Mouse (Mus musculus) erythroblast, adult 5-6 weeks (primary cell): ENCODE results near the gene 1810065E05Rik. TPM values are rescaled to one million over a fixed set of nuclear protein-coding genes. Genes with fewer than 3 reads are reported as not detected.

Experiments
- ATAC-seq: replicated peaks from 2 replicates; pipeline ENCODE4 v1.8.0; 2016; ENCODE audit warnings: moderate number of reproducible peaks, mild to moderate bottlenecking, moderate TSS enrichment, inconsistent platforms; ENCODE audit not compliant: poor library complexity, low FRiP score, severe bottlenecking
- total RNA-seq, 2 experiments: library from RNA; stranded (forward) in 1 of 2; stranded (reverse) in 1 of 2; fragments of 150-400 nt in 1 of 2; fragments of 200-764, 138-1000 nt in 1 of 2; gene quantifications; 2 replicates each; pipeline versions ENCODE4 v1.2.3 to v1.2.4; 2015 to 2017; ENCODE audit warnings: low replicate concordance in 2 of 2

Gene 1810065E05Rik
- total RNA-seq (2015; ENCODE audit: low replicate concordance): not detected in 2 replicates
- total RNA-seq (2017; ENCODE audit: low replicate concordance): not detected in 2 replicates

- ATAC-seq: no peak
These were observed at the start of gene 1810065E05Rik for GRCm38 (mm10) chr11:58420815-58421214. 1810065E05Rik (plus strand) TSS chr11:58421111.

GRCm38 (mm10) chr11:58377273-58377672, 43.6 kb upstream of the 1810065E05Rik start:
- ATAC-seq: no peak

DNA sequence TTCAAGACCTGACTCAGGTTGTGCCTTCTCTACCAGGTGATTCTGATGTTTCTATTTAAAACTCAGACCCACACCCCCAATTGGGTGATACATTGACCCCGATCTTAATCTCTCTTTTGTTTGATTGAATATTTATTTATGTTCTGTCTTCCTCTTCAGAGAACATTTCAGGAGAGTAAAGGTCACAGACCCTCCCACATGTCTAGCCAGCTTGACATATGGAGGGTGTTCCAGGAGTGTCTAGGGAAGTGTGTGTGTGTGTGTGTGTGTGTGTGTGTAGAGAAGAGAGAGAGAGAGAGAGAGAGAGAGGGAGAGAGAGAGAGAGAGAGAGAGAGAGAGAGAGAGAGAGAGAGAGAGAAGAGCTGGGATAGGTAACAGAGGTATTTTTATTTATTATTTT, 43.2 kb upstream of the 1810065E05Rik start:
- no peak for ATAC-seq

- ATAC-seq: no peak
These were observed 42.1 kb upstream of the 1810065E05Rik start, which contains the start of gene Lypd8 for GRCm38 (mm10) chr11:58378763-58379278. Lypd8 (plus strand) TSS chr11:58379043.

DNA sequence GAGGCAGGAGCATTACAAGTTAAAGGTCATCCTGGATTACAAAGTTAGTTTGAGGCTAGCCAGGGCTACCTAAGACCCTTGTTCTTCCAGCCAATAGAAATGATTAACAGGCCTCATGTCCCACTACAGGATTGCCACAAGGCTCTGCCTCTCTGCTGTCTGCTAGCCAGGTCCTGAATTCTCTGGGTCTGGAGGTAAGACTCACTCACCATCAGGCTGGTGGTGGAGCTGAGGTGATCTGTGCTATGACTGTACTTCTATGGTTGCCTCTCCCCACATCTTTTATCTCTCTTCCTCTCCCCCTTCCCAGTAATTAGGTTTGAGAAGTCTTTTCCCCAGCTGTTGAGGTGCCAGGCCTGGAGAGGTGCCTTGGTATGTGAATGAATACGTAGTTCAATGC, 41.4 kb upstream of the 1810065E05Rik start:
- ATAC-seq: no peak

- ATAC-seq: no peak
These were observed 38.4 kb upstream of the 1810065E05Rik start for GRCm38 (mm10) chr11:58382471-58382870.

DNA sequence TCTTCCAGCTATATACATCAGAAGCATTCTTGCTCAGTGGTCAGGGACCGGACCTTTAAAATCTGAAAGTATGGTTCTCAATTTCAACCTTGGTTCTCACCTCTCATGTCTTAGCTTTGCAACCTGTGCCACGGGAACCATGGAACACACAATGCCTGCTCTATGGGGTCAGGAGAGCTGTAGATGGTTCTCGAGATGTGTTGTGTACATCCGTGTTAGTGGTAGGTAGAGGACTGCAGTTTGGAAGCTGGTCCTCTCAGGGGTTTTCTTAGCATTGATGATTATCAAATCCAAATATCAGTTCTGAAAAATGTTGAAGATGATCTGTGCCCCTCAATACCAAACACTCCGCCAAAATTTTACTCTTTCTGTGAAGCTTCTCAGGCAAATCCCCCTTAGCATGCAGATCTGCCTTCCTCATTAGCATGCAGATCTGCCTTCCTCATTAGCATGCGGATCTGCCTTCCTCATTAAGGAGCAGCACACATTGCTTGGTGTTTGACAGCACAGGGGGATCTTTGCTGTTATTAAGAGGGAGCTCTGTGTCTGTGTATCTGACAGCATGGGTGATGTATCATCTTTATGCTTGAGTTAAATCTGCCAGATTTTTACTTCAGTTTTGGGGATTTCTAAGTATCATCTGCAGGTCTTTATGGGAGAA, 20.8 kb upstream of the 1810065E05Rik start:
- no peak for ATAC-seq

- no peak for ATAC-seq
These were observed 20.3 kb upstream of the 1810065E05Rik start for GRCm38 (mm10) chr11:58400655-58401054.

GRCm38 (mm10) chr11:58408066-58408465, 12.8 kb upstream of the 1810065E05Rik start:
- no peak for ATAC-seq

- ATAC-seq: no peak
These were observed 2.6 kb upstream of the 1810065E05Rik start for GRCm38 (mm10) chr11:58418336-58418735.

DNA sequence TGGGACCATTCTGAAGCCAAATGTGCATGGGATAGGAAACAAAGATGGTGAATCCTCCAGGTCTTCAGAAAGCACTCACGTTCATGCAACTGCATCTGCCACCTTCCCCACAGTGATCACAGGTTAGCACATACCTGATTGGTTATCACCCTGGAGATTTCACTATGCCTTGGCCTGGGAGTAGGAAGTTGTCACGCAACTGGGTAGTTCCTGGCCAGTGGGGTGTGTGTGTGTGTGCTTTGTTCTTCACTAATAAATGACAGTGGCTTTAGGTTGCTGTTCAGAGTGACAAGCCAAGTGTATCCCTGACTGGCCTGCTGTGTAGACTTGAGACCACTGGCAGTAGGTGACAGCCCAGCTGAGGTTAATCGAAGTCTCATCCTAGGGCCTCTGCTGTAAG, 11.3 kb downstream of the 1810065E05Rik start, which contains the start of gene Gm12253:
Gm12253 (plus strand) TSS at position 301 of the 400 bp plus-strand sequence.
- ATAC-seq: no peak

DNA sequence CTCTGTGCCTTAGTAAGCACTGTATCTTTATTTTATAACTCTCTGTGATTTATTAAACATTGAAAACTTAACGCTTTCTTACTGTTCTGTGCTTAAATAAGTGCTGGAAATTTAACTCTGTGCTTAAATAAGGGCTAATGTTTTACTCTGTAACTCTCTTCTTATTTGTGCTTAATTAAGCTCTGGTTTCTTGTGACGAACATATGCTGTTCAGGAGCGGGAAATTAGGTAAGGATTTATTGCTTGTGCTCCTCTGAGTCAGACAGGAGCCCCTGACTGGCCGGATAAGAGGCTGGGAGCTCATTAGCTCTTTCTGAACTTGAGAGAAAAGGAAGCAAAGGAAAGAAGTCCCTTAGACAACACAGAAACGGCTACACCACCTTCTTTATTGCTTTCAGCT, 17.0 kb downstream of the 1810065E05Rik start:
- ATAC-seq: no peak

DNA sequence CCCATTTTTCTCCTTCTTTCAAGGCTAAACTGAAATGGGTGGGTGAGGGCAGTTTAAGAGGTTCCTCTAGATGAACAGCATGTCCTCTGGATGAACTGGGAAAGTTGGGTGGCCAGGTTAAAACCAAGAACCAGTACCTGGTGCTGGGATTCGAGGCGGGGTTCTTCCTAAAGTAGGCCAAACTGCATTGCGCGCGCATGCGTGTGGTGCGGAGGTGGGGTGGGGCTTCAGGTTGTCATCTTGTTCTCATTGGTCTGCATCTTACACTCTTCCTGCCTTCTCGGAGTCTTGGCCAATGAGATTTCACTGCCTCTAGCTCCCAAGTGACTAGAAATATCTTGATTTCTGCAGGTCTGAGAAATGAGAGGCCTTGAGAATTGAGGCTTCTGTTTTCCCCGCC, 31.8 kb downstream of the 1810065E05Rik start, which contains the start of gene Lypd9:
Lypd9 (minus strand) TSS at position 165 of the 400 bp plus-strand sequence.
- ATAC-seq: no peak

GRCm38 (mm10) chr11:58453592-58453991, 32.7 kb downstream of the 1810065E05Rik start:
- no peak for ATAC-seq

- no peak for ATAC-seq
These were observed 41.3 kb downstream of the 1810065E05Rik start, which contains the start of gene Olfr30 for GRCm38 (mm10) chr11:58462170-58462569. Olfr30 (minus strand) TSS chr11:58462270.

Other genes with a start within 250 kb of the 1810065E05Rik start
- 24.0 and 27.7 TPM in 2 replicates for gene Mrpl22, start 249.4 kb upstream of the 1810065E05Rik start, total RNA-seq (2015; ENCODE audit: low replicate concordance)
- gene Mrpl22, start 249.4 kb upstream of the 1810065E05Rik start, total RNA-seq (2017; ENCODE audit: low replicate concordance): 7.5 and 16.2 TPM in 2 replicates
- 16.3 and 19.9 TPM in 2 replicates for gene Igtp, start 221.6 kb upstream of the 1810065E05Rik start, total RNA-seq (2015; ENCODE audit: low replicate concordance)
- gene Igtp, start 221.6 kb upstream of the 1810065E05Rik start, total RNA-seq (2017; ENCODE audit: low replicate concordance): 21.7 and 22.6 TPM in 2 replicates
- 17.7 and 21.3 TPM in 2 replicates for gene Irgm2, start 221.5 kb upstream of the 1810065E05Rik start, total RNA-seq (2015; ENCODE audit: low replicate concordance)
- gene Irgm2, start 221.5 kb upstream of the 1810065E05Rik start, total RNA-seq (2017; ENCODE audit: low replicate concordance): 24.0 and 26.5 TPM in 2 replicates
- 18.4 and 20.9 TPM in 2 replicates for gene 4930438A08Rik, start 146.3 kb upstream of the 1810065E05Rik start, total RNA-seq (2015; ENCODE audit: low replicate concordance)
- 11.7 and 16.9 TPM in 2 replicates for gene 4930438A08Rik, start 146.3 kb upstream of the 1810065E05Rik start, total RNA-seq (2017; ENCODE audit: low replicate concordance)
- gene Zfp692, start 114.0 kb upstream of the 1810065E05Rik start, total RNA-seq (2015; ENCODE audit: low replicate concordance): 1.5 and 4.6 TPM in 2 replicates
- gene Zfp692, start 114.0 kb upstream of the 1810065E05Rik start, total RNA-seq (2017; ENCODE audit: low replicate concordance): 3.8 and 3.9 TPM in 2 replicates
- 15.0 and 31.9 TPM in 2 replicates for gene Zfp672, start 90.8 kb upstream of the 1810065E05Rik start, total RNA-seq (2015; ENCODE audit: low replicate concordance)
- gene Zfp672, start 90.8 kb upstream of the 1810065E05Rik start, total RNA-seq (2017; ENCODE audit: low replicate concordance): 28.5 and 31.1 TPM in 2 replicates
- gene Sh3bp5l, start 90.4 kb upstream of the 1810065E05Rik start, total RNA-seq (2015; ENCODE audit: low replicate concordance): 13.6 and 20.0 TPM in 2 replicates
- 31.9 and 94.6 TPM in 2 replicates for gene Sh3bp5l, start 90.4 kb upstream of the 1810065E05Rik start, total RNA-seq (2017; ENCODE audit: low replicate concordance)
- gene Lypd8, start 42.1 kb upstream of the 1810065E05Rik start, total RNA-seq (2015; ENCODE audit: low replicate concordance): not detected in 2 replicates
- gene Lypd8, start 42.1 kb upstream of the 1810065E05Rik start, total RNA-seq (2017; ENCODE audit: low replicate concordance): not detected in 2 replicates
- gene Gm12253, start 11.4 kb downstream of the 1810065E05Rik start, total RNA-seq (2015; ENCODE audit: low replicate concordance): not detected in 2 replicates
- gene Gm12253, start 11.4 kb downstream of the 1810065E05Rik start, total RNA-seq (2017; ENCODE audit: low replicate concordance): not detected in 2 replicates
- gene Lypd9, start 31.8 kb downstream of the 1810065E05Rik start, total RNA-seq (2015; ENCODE audit: low replicate concordance): not detected in 2 replicates
- not detected in 2 replicates for gene Lypd9, start 31.8 kb downstream of the 1810065E05Rik start, total RNA-seq (2017; ENCODE audit: low replicate concordance)
- gene Olfr30, start 41.2 kb downstream of the 1810065E05Rik start, total RNA-seq (2015; ENCODE audit: low replicate concordance): not detected in 2 replicates
- gene Olfr30, start 41.2 kb downstream of the 1810065E05Rik start, total RNA-seq (2017; ENCODE audit: low replicate concordance): not detected in 2 replicates
- gene Olfr332, start 71.4 kb downstream of the 1810065E05Rik start, total RNA-seq (2015; ENCODE audit: low replicate concordance): not detected in 2 replicates
- not detected in 2 replicates for gene Olfr332, start 71.4 kb downstream of the 1810065E05Rik start, total RNA-seq (2017; ENCODE audit: low replicate concordance)
- not detected in 2 replicates for gene Olfr331, start 81.5 kb downstream of the 1810065E05Rik start, total RNA-seq (2015; ENCODE audit: low replicate concordance)
- gene Olfr331, start 81.5 kb downstream of the 1810065E05Rik start, total RNA-seq (2017; ENCODE audit: low replicate concordance): not detected in 2 replicates
- gene Olfr330, start 113.7 kb downstream of the 1810065E05Rik start, total RNA-seq (2015; ENCODE audit: low replicate concordance): not detected in 2 replicates
- not detected in 2 replicates for gene Olfr330, start 113.7 kb downstream of the 1810065E05Rik start, total RNA-seq (2017; ENCODE audit: low replicate concordance)
- gene Olfr329-ps, start 125.3 kb downstream of the 1810065E05Rik start, total RNA-seq (2015; ENCODE audit: low replicate concordance): not detected in 2 replicates
- not detected in 2 replicates for gene Olfr329-ps, start 125.3 kb downstream of the 1810065E05Rik start, total RNA-seq (2017; ENCODE audit: low replicate concordance)
- not detected in 2 replicates for gene Olfr328, start 134.5 kb downstream of the 1810065E05Rik start, total RNA-seq (2015; ENCODE audit: low replicate concordance)
- 0.42 TPM in 1 of 2 replicates, not detected in the other for gene Olfr328, start 134.5 kb downstream of the 1810065E05Rik start, total RNA-seq (2017; ENCODE audit: low replicate concordance)
- gene Olfr224, start 149.4 kb downstream of the 1810065E05Rik start, total RNA-seq (2015; ENCODE audit: low replicate concordance): not detected in 2 replicates
- not detected in 2 replicates for gene Olfr224, start 149.4 kb downstream of the 1810065E05Rik start, total RNA-seq (2017; ENCODE audit: low replicate concordance)
- not detected in 2 replicates for gene Olfr325, start 156.6 kb downstream of the 1810065E05Rik start, total RNA-seq (2015; ENCODE audit: low replicate concordance)
- not detected in 2 replicates for gene Olfr325, start 156.6 kb downstream of the 1810065E05Rik start, total RNA-seq (2017; ENCODE audit: low replicate concordance)
- gene Olfr324, start 174.0 kb downstream of the 1810065E05Rik start, total RNA-seq (2015; ENCODE audit: low replicate concordance): not detected in 2 replicates
- 0.14 TPM in 1 of 2 replicates, not detected in the other for gene Olfr324, start 174.0 kb downstream of the 1810065E05Rik start, total RNA-seq (2017; ENCODE audit: low replicate concordance)
- not detected in 2 replicates for gene 2210407C18Rik, start 195.0 kb downstream of the 1810065E05Rik start, total RNA-seq (2015; ENCODE audit: low replicate concordance)
- not detected in 2 replicates for gene 2210407C18Rik, start 195.0 kb downstream of the 1810065E05Rik start, total RNA-seq (2017; ENCODE audit: low replicate concordance)
- 3.5 TPM in 1 of 2 replicates, not detected in the other for gene Olfr323, start 209.4 kb downstream of the 1810065E05Rik start, total RNA-seq (2015; ENCODE audit: low replicate concordance)
- not detected in 2 replicates for gene Olfr323, start 209.4 kb downstream of the 1810065E05Rik start, total RNA-seq (2017; ENCODE audit: low replicate concordance)
- gene Trim58, start 219.4 kb downstream of the 1810065E05Rik start, total RNA-seq (2015; ENCODE audit: low replicate concordance): 320 and 369 TPM in 2 replicates
- gene Trim58, start 219.4 kb downstream of the 1810065E05Rik start, total RNA-seq (2017; ENCODE audit: low replicate concordance): 372 and 438 TPM in 2 replicates
- gene Olfr322, start 237.7 kb downstream of the 1810065E05Rik start, total RNA-seq (2015; ENCODE audit: low replicate concordance): 0.38 and 1.0 TPM in 2 replicates
- 0.42 and 1.0 TPM in 2 replicates for gene Olfr322, start 237.7 kb downstream of the 1810065E05Rik start, total RNA-seq (2017; ENCODE audit: low replicate concordance)